Mouse (Mus musculus) forebrain, embryonic 10.5 days (tissue): ENCODE data around the gene Gm49345. TPM values are rescaled to one million over a fixed set of nuclear protein-coding genes. Genes with fewer than 3 reads are reported as not detected.

ENCODE experiments used
- DNase-seq: peaks from one replicate; pipeline ENCODE4 v3.0.0-alpha.2; 2017; ENCODE audit warnings: low spot score; ENCODE audit errors: extremely low spot score
- H3K27ac ChIP-seq: fragments of 300-500 bp; sonication (generic); 2 replicates; pipeline ENCODE4 v1.5.1; 2016; ENCODE audit warnings: mild to moderate bottlenecking
- H3K27me3 ChIP-seq: fragments of 300-500 bp; sonication (generic); 2 replicates; pipeline ENCODE4 v1.6.1; 2016; ENCODE audit warnings: mild to moderate bottlenecking; ENCODE audit not compliant: poor library complexity, severe bottlenecking
- H3K36me3 ChIP-seq: fragments of 300-500 bp; sonication (generic); replicated peaks from 2 replicates; pipeline ENCODE4 v1.6.1; 2016; ENCODE audit warnings: mild to moderate bottlenecking, moderate library complexity
- H3K4me1 ChIP-seq: fragments of 300-500 bp; sonication (generic); 2 replicates; pipeline ENCODE4 v1.6.1; 2016
- H3K4me3 ChIP-seq: fragments of 300-500 bp; sonication (generic); 2 replicates; pipeline ENCODE4 v1.5.1; 2016; ENCODE audit warnings: mild to moderate bottlenecking, moderate library complexity
- H3K9me3 ChIP-seq: fragments of 300-500 bp; sonication (generic); 2 replicates; pipeline ENCODE4 v1.6.1; 2016; ENCODE audit warnings: mild to moderate bottlenecking, moderate library complexity
- WGBS: fragments of 180-500 bp; shearing (Covaris S2); methylation state at CpG from one replicate; pipeline ENCODE4 v1.1.7; 2016; 5-methylcytosine and 5-hydroxymethylcytosine counted together
- polyA plus RNA-seq: library from polyadenylated mRNA; unstranded; fragments of >200 nt; fragmentation: Nextera tagmentation; extraction: Ambion mirVana; gene quantifications from 2 replicates; pipeline ENCODE4 v1.2.1, GENCODE M21; 2016

The Gm49345 gene
- polyA plus RNA-seq, 1 experiment from 2014 or later, result not detected

DNA sequence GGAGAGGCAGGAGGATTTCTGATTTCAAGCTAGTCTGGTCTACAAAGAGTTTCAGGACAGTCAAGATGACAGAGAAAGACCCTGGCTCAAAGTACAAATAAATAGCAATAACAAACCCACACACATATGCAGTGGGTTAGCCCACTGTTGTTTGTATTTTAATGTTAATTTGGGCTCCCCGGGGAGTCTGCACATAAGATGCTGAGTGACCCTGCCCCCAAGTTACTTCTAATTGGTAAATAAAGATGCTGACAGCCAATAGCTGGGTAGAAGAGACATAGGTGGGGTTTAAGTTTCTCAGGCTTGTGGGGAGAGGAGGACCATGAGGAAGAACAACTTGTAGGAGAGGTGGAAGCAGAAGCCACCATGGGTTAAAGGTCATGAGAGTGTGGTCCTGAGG is 91.6 kb downstream of the Gm49345 start:
- no peak for DNase-seq
- no peak overlapping the region for H3K27ac ChIP-seq
- no peak overlapping the region for H3K4me3 ChIP-seq
- H3K4me1 ChIP-seq, result no peaks in the 10 kb centered on the region
- H3K27me3 ChIP-seq, result no peaks in the 10 kb centered on the region
- 90% methylated on average over 1 of the region's 1 CpGs for WGBS
- peaks cover 66% of the 10 kb centered on the region for H3K36me3 ChIP-seq
- peaks cover 9% of the 10 kb centered on the region for H3K9me3 ChIP-seq

Other genes with a start within 250 kb of the Gm49345 start
- gene Zfp429, start 237.9 kb downstream of the Gm49345 start, polyA plus RNA-seq, result 3.4 and 4.5 TPM in 2 replicates
- 0.86 and 1.2 TPM in 2 replicates for gene Zfp459, start 216.4 kb downstream of the Gm49345 start, polyA plus RNA-seq
- 6.3 and 7.5 TPM in 2 replicates for gene Zfp874a, start 186.1 kb downstream of the Gm49345 start, polyA plus RNA-seq
- gene Zfp874b, start 153.5 kb downstream of the Gm49345 start, polyA plus RNA-seq, result 1.4 TPM in 2 replicates
- 14.6 and 14.8 TPM in 2 replicates for gene Zfp58, start 137.2 kb downstream of the Gm49345 start, polyA plus RNA-seq
- gene Gm26965, start 111.6 kb downstream of the Gm49345 start, polyA plus RNA-seq, result not detected in 2 replicates
- gene Zfp87, start 111.6 kb downstream of the Gm49345 start, polyA plus RNA-seq, result 21.8 and 22.4 TPM in 2 replicates
- gene Zfp748, start 83.9 kb downstream of the Gm49345 start, polyA plus RNA-seq, result 15.4 and 17.3 TPM in 2 replicates
- 3.4 TPM in 2 replicates for gene Zfp729b, start 28.1 kb downstream of the Gm49345 start, polyA plus RNA-seq
- gene Zfp729a, start within 50 bp of the Gm49345 start, polyA plus RNA-seq, result 2.8 and 3.0 TPM in 2 replicates
- 9.5 and 10.1 TPM in 2 replicates for gene Zfp738, start 49.3 kb upstream of the Gm49345 start, polyA plus RNA-seq
- gene Zfp65, start 91.4 kb upstream of the Gm49345 start, polyA plus RNA-seq, result 6.9 and 8.3 TPM in 2 replicates
- gene Zfp85, start 117.5 kb upstream of the Gm49345 start, polyA plus RNA-seq, result 5.0 and 5.4 TPM in 2 replicates
- 4.3 and 4.6 TPM in 2 replicates for gene Zfp493, start 141.9 kb upstream of the Gm49345 start, polyA plus RNA-seq
- 6.0 and 7.8 TPM in 2 replicates for gene Zfp273, start 176.0 kb upstream of the Gm49345 start, polyA plus RNA-seq
- 2.5 and 2.7 TPM in 2 replicates for gene Gm10037, start 193.3 kb upstream of the Gm49345 start, polyA plus RNA-seq
- gene BC048507, start 225.6 kb upstream of the Gm49345 start, polyA plus RNA-seq, result not detected in 2 replicates